Mouse (Mus musculus) cerebellum, adult 2 months (tissue): Measurements from ENCODE around the gene Dnal1.

Experiments used
- CTCF ChIP-seq: fragments of 200-500 bp; IDR thresholded peaks from 2 replicates; pipeline ENCODE4 v1.5.1; 2011; ENCODE audit warnings: low read depth, mild to moderate bottlenecking, control low read depth, low read length, moderate library complexity, borderline replicate concordance; ENCODE audit not compliant: insufficient read depth
- POLR2A ChIP-seq: fragments of 200-500 bp; IDR thresholded peaks from 2 replicates; pipeline ENCODE4 v1.6.1; 2011; ENCODE audit warnings: low read length, control low read depth, borderline replicate concordance; ENCODE audit not compliant: insufficient read depth

DNA sequence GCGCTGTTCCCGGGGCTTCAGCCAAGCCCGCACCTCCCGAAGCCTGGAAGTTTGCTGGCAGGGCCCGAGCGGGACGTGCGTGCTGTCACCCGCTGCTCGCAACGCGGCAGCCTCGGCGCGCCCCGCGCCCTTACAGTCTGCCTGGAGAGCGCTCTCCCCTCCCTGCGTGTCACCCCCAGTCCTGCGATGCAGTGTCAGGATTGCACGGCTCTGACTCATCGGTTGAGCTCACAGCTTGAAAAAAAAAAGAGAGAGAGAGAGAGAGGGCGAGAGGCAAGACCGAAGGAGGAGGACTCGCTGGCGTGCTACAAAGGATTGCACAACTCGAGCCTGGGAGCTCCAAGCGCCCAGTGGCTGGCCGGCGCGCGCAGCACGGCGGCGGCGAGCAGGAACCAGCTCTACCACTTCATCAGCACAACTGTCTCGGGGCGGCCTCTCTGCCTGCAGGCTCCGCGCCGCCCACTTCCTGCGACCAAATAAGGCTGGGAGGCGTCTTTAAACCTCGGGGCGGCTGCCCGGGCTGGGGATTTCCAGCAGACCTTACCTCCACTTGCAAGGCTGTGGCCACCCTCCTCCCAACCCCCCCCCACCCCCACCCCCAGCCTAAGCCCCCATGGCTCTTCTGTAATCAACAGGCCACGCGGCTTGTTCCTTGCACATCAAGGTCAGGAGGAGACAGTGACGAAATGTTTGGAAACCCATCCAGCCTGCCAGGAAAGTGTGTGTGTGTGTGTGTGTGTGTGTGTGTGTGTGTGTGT is 79.7 kb downstream of the Dnal1 start:
- TF ChIP-seq POLR2A (peak; percentile 85; the same call in 1 of the 2 replicates), CTCF (no peak)
